Mouse (Mus musculus) left cerebral cortex, postnatal 25 days (tissue): ENCODE results near the gene Kras. TPM values are rescaled to one million over a fixed set of nuclear protein-coding genes. Genes with fewer than 3 reads are reported as not detected.

Experiments used
- DNase-seq, 2 experiments: peaks; one replicate each; pipeline ENCODE4 v3.0.0; 2022; ENCODE audit warnings: low spot score in 2 of 2, mixed read lengths in 1 of 2
- intact Hi-C: fragments of 180-260 bp; cut with DNase I; formaldehyde crosslinking; loops from one replicate; pipeline ENCODE4 v1.15.1; 2025
- total RNA-seq, 2 experiments: library from RNA; stranded (reverse); gene quantifications; 2 replicates each; pipeline ENCODE4 v1.2.3; 2021

The Kras gene
- total RNA-seq, 2 experiments from 2014 or later = 79.2 to 84.0 TPM

DNA sequence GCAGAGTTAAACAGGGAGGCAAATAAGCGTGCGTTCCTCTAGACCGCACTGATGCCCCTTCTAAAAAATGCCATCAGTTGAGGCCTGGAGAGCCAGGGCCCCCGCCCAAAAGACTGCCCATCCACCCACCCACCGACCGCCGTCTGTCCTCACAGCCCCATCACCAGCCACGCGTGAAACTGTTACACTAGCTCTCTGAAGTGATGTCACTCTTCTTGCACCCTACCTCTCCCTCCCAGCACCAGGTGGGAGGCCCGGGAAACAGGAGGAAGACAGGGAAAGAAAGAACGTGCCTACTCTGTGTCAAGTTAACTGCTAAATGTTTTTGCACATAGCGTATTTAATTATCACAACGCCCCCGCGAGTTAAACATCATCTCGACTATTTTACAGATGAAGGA, 781 bp upstream of the Kras start:
- peak; percentile 50 to 70 for DNase-seq
- intact Hi-C loops = loop anchor here (1.0 kb wide), 2 partner anchors 40 to 89 kb away; partner anchors contain the start of genes Casc1 and Etfrf1

GRCm38 (mm10) chr6:145249291-145250184, 501 bp downstream of the Kras start:
- DNase-seq = peak; percentile 36 to 50
- intact Hi-C loops = loop anchor here (1.0 to 2.0 kb wide), 3 partner anchors 38 to 91 kb away; partner anchors contain the start of genes Casc1 and Etfrf1

GRCm38 (mm10) chr6:145247886-145248285, 2.2 kb downstream of the Kras start:
- no peak for DNase-seq
- intact Hi-C loops = loop anchor here (2.0 kb wide), 1 partner anchor 59 kb away; no protein-coding TSS in a partner anchor

- intact Hi-C loops = no loop called here
- no peak for DNase-seq
These were observed 3.2 kb downstream of the Kras start for GRCm38 (mm10) chr6:145246841-145247240.

DNA sequence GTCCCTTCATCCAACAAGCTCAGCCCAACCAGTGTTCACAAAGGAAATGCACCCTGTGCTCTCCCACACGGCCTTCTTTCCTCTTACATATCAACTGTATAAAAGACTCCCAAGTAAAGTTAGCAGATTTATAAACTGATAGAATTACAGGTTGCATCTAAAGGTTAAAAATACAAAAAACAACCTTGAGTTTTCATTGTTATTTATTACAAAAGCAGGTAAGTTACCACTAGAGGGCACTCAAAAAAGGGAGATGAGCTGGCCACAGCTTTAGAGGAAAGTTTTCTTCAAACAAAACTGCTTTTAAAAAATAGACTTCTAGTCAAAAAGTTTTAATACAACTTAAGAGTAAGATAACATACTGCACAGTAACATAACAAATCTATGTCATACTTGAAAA, 7.5 kb downstream of the Kras start:
- intact Hi-C loops = loop anchor here (1.0 kb wide), 1 partner anchor 100 kb away; no protein-coding TSS in a partner anchor
- DNase-seq = no peak

DNA sequence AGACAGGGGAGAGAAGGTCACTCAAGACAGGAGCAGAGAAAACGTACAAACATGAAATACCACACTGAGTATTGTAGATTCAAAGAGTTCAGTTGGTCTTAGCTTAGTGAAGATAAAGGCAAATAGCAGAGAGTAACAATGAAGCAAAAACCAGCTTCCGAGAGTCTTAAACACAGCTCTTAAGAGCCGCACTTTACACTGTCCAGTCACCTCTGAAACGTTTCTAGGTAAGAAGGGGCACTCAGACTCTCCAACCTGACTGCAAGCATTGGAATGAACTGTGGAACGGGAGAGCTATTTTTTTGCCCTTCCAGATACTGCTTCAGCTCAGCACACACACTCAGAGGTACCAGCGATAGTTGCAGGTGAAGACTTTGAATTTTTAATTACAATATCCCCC, 9.8 kb downstream of the Kras start:
- no peak for DNase-seq
- intact Hi-C loops = no loop called here

DNA sequence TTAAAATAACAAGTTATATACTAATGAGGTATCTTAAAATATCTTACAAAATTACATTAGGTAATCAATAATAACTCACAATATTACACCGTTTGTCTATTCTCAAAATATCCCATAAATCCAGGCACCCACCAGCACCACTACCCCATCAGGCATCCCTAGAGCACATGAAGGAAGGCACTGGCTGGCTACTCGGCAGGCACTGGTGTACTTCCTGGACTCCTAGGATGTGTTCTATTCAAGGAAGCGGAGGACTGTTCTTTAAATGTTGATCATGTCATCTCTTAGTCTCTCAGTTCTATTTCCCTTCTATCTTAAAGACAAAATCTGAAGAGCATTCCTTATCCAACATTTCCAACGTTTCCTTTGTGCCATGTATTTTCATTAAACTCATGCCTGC, 12.9 kb downstream of the Kras start:
- DNase-seq = no peak
- intact Hi-C loops = no loop called here

GRCm38 (mm10) chr6:145235367-145235766, 14.7 kb downstream of the Kras start:
- intact Hi-C loops = no loop called here
- peak in 1 of 2 experiments; percentile 15 for DNase-seq

- DNase-seq = no peak
- intact Hi-C loops = no loop called here
These were observed 15.6 kb downstream of the Kras start for GRCm38 (mm10) chr6:145234391-145234790.

DNA sequence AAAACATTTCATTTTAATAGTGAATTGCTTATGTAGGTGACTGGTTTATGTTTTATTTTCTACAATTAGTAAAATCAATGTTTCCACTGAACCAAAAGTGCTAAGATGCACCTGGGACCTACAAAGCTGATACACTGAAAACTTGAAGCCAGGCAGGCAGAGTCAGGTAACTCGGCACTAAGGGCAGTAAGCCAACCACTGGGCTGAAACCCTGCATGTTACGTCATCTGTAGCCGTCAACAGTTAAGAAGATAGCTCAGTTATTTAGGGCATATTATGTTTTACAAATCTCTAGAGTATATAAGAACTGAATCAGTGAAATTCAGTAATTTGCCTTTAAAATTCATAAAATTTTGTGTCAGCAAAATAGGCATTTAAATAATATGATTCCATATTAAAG, 23.7 kb downstream of the Kras start:
- intact Hi-C loops = no loop called here
- DNase-seq = no peak

GRCm38 (mm10) chr6:145224246-145224645, 25.8 kb downstream of the Kras start:
- intact Hi-C loops = no loop called here
- DNase-seq = no peak

- DNase-seq = no peak
- intact Hi-C loops = no loop called here
These were observed 34.2 kb downstream of the Kras start for GRCm38 (mm10) chr6:145215826-145216225.

DNA sequence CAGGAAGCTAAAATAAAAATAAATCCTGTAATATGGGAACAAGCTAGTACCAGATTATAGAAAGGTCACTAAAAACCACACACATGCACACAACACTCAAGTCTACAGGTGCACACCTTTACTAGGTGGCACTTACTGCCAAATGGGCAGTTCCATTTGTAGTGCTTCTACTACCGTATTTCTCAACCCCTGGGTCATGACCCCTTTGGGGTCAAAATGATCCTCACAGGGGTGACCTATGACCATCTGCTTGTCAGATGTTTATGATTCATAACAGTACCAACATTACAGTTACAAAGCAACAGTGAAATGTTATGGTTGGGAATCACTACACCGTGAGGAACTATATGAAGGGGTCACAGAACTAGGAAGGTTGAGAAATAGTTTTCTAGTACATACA, 36.1 kb downstream of the Kras start:
- DNase-seq = no peak
- intact Hi-C loops = no loop called here

DNA sequence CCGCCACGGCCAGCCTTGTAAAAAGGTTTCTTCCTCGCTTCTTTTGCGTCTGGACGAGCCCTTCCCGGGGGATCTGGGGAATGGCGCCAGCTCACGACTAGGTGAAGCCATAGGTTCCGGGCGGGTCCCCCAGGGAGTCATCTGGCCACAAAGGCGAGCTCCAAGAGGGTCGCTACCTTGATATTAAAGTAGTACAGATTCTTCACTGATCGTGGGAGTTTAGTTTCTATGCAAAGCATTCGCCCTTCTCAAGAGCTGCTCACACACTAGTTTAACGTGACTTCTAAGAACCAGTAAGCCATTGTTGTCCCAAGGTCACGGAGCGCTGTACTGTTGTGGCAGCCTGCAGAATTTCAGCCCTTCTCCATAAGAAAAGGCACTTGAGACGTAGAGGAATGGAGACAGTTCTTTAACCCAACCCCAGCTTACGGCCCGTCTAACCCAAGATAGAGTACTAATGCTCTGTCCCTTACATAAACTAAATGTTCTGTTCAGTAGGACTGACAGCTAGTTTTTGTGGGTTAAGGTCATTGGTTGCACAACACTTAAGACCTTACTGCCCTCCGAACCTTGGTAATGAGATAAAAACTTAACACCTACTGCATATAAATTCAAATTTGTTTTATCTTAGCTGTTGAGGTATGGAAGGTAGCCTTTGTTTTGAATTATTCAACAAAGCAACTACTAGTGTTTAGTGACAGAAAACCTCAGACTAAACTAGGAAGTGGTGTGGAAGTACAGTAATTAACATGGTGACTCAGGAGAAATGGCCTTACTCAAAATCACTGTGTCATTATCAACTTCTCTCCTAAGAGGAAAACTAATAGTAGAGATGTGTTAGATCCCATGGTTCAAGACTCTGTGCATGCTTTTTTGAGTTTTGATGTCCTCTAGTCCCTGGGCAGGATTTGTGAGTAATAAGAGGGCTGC, 38.4 kb downstream of the Kras start:
- intact Hi-C loops = loop anchor here (1.0 kb wide), 1 partner anchor 39 kb away; the partner anchor contains the start of gene Kras
- no peak for DNase-seq

- intact Hi-C loops = loop anchor here (1.0 kb wide), 1 partner anchor 39 kb away; the partner anchor contains the start of gene Kras
- DNase-seq = peak; percentile 98 to 100
These were observed 39.2 kb downstream of the Kras start, which contains the start of the genes Casc1 and Etfrf1 for GRCm38 (mm10) chr6:145210816-145211338. Gene Casc1 (minus strand): TSS chr6:145211005. Gene Etfrf1 (plus strand): TSS chr6:145211134.

- DNase-seq = no peak
- intact Hi-C loops = no loop called here
These were observed 39.9 kb downstream of the Kras start for GRCm38 (mm10) chr6:145210056-145210680.

DNA sequence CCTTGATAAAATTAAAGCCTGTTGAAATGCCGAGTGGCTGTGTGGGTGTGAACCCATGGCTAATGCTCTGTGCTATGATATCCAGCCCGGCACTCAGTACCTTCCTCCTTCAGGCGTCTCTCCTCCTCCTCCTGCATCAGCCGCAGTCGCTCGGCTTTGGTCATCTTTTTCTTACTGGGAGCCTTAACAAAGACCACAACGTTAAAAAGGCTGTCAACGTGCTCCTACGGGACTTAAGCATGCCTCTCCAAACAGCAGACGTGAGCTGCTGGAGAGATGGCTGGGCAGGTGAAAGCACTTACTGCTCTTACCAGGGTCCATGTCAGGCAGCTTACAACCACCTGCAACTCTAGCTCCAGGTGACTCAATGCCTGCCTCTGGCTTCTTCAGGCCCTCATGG, 44.9 kb downstream of the Kras start:
- intact Hi-C loops = no loop called here

DNA sequence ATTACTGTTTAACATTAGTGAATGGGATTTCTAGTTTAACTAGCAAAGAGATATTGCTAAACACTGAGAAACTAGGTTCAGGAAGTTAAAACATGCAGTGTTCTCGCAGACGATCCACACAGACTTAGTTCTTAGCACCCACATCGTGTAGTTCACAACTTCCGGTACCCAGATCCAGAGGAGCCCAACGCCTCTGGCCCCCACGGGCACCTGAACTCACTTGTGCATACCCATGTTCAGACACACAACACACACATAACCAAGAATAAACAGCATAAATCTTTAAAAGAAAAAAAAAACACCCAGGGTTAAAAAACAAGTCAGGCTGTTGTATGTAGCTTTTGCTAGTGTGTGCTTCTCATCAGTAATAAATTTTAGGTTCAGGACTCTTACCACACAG, 45.6 kb downstream of the Kras start:
- intact Hi-C loops = no loop called here
- DNase-seq = no peak

More for the DNA sequence above, 44.9 kb downstream of the Kras start:
- DNase-seq = no peak

GRCm38 (mm10) chr6:145202432-145203125, 47.5 kb downstream of the Kras start:
- intact Hi-C loops = no loop called here
- DNase-seq = no peak
